ENCODE assay signal across 8 mouse cellular contexts in genomic region chr9:115308941-115309380, GRCm38 (mm10). TPM values are rescaled to one million over a fixed set of nuclear protein-coding genes. Genes with fewer than 3 reads are reported as not detected.
DNase-seq lines count a peak whose midpoint lies in the region; ATAC-seq and TF ChIP-seq lines count a peak whose summit lies in the region.

No protein-coding gene starts in this region.

- H3K4me3 ChIP-seq in kidney, adult 2 months (ENCODE audit: insufficient read depth, low read depth, low read length) = peak overlapping the region; percentile 93
- peak overlapping the region; percentile 99 for H3K4me3 ChIP-seq in forebrain, embryonic 10.5 days
- H3K4me3 ChIP-seq in limb, embryonic 10.5 days = peak overlapping the region; percentile 98
- H3K4me3 ChIP-seq in midbrain, embryonic 11.5 days (ENCODE audit: low read depth, low read length) = peak overlapping the region; percentile 93

- no peak for TF ChIP-seq POLR2A in kidney, adult 2 months (IDR thresholded peaks at IDR 0.05; ENCODE audit: low read depth, low read length)

- H3K36me3 ChIP-seq in kidney, adult 2 months (ENCODE audit: control insufficient read depth, insufficient read depth, low read length) = no peaks in the 10 kb centered on the region
- H3K36me3 ChIP-seq in forebrain, embryonic 10.5 days (replicated peaks) = no peaks in the 10 kb centered on the region
- H3K36me3 ChIP-seq in limb, embryonic 10.5 days = no peaks in the 10 kb centered on the region
- no peaks in the 10 kb centered on the region for H3K36me3 ChIP-seq in midbrain, embryonic 11.5 days (ENCODE audit: control insufficient read depth, insufficient read depth, low read length)

- H3K27ac ChIP-seq in kidney, adult 2 months (ENCODE audit: insufficient read depth, low read depth, low read length) = peak overlapping the region; percentile 97
- peak overlapping the region; percentile 99 for H3K27ac ChIP-seq in forebrain, embryonic 10.5 days
- peak overlapping the region; percentile 99 for H3K27ac ChIP-seq in limb, embryonic 10.5 days
- peak overlapping the region; percentile 91 for H3K27ac ChIP-seq in midbrain, embryonic 11.5 days (ENCODE audit: low read depth, low read length)

- H3K4me2 ChIP-seq in midbrain, embryonic 11.5 days = peak overlapping the region; percentile 48

- DNase-seq in kidney, adult 2 months = peak; percentile 33
- no peak for DNase-seq in kidney, adult 8-10 months
- DNase-seq in Muller cell, postnatal 12 days (ENCODE audit: inconsistent ontology term) = peak; percentile 38
- peak; percentile 37 for DNase-seq in forebrain, embryonic 10.5 days (ENCODE audit: extremely low spot score, low spot score)
- no peak for DNase-seq in limb, embryonic 10.5 days (ENCODE audit: low spot score)
- DNase-seq in midbrain, embryonic 11.5 days (ENCODE audit: low spot score, missing footprints) = peak; percentile 98
- DNase-seq in yolk sac, embryonic 10.5 days (ENCODE audit: low spot score) = peak; percentile 54
- no peak for DNase-seq in gastrocnemius, adult 8-10 months (ENCODE audit: low spot score in 2 of 2)

- no peaks in the 10 kb centered on the region for H3K27me3 ChIP-seq in kidney, adult 2 months (replicated peaks; ENCODE audit: control insufficient read depth, insufficient read depth, low read length)
- no peaks in the 10 kb centered on the region for H3K27me3 ChIP-seq in forebrain, embryonic 10.5 days (ENCODE audit: poor library complexity, severe bottlenecking)
- H3K27me3 ChIP-seq in limb, embryonic 10.5 days (ENCODE audit: low read depth, poor library complexity, severe bottlenecking) = no peaks in the 10 kb centered on the region
- no peaks in the 10 kb centered on the region for H3K27me3 ChIP-seq in midbrain, embryonic 11.5 days (ENCODE audit: control insufficient read depth, insufficient read depth, low read length)

- H3K9me3 ChIP-seq in forebrain, embryonic 10.5 days = no peaks in the 10 kb centered on the region
- no peaks in the 10 kb centered on the region for H3K9me3 ChIP-seq in limb, embryonic 10.5 days (replicated peaks)
- H3K9me3 ChIP-seq in midbrain, embryonic 11.5 days (ENCODE audit: control insufficient read depth, low read length) = no peaks in the 10 kb centered on the region

- TF ChIP-seq CTCF in kidney, adult 2 months (conservative IDR thresholded peaks at IDR 0.05; ENCODE audit: insufficient read depth, insufficient read length, low read depth, low read length) = no peak

- peaks cover 9% of the 10 kb centered on the region; the same call in 1 of the 2 replicates for H3K4me1 ChIP-seq in kidney, adult 2 months (ENCODE audit: control insufficient read depth, insufficient read depth, low read length)
- peaks cover 50% of the 10 kb centered on the region for H3K4me1 ChIP-seq in forebrain, embryonic 10.5 days
- H3K4me1 ChIP-seq in limb, embryonic 10.5 days = peaks cover 36% of the 10 kb centered on the region
- H3K4me1 ChIP-seq in midbrain, embryonic 11.5 days (ENCODE audit: control insufficient read depth, insufficient read depth, low read length) = peaks cover 28% of the 10 kb centered on the region

- no peak for ATAC-seq in midbrain, embryonic 11.5 days (ENCODE audit: low FRiP score)

- peak overlapping the region; percentile 97 for H3K9ac ChIP-seq in midbrain, embryonic 11.5 days (ENCODE audit: low read length)

- 1% methylated on average over 18 of the region's 18 CpGs for WGBS in kidney, adult 2 months
- WGBS in forebrain, embryonic 10.5 days = under 1% methylated on average over 18 of the region's 18 CpGs
- WGBS in limb, embryonic 10.5 days = under 1% methylated on average over 18 of the region's 18 CpGs
- WGBS in midbrain, embryonic 11.5 days = under 1% methylated on average over 18 of the region's 18 CpGs

RNA-seq across cellular contexts. Expression of gene Stt3b, which starts 1.3 kb away (rescaled TPM):
- polyA plus RNA-seq in kidney, adult 2 months (2012; rRNA removed) = 45.9 and 48.9 TPM in 2 replicates
- 85.5 and 86.8 TPM in 2 replicates for polyA plus RNA-seq in forebrain, embryonic 10.5 days (2016; fragmentation: Nextera tagmentation; extraction: Ambion mirVana)
- 102 and 105 TPM in 2 replicates for polyA plus RNA-seq in limb, embryonic 10.5 days (2016; fragmentation: Nextera tagmentation; extraction: Ambion mirVana)
- polyA plus RNA-seq in midbrain, embryonic 11.5 days (2014; fragmentation: Nextera tagmentation; extraction: Ambion mirVana) = 107 and 112 TPM in 2 replicates
- 10 to 100 TPM; 73.5 to 85.0 (median 80.5) TPM for total RNA-seq in gastrocnemius, adult 8-10 months (2022)

Comparison
In these comparisons a context has a peak if more than half of its experiments do, and no peak if none do; other contexts are left out.
1. DNase-seq: peak in kidney, adult 2 months (single experiment), Muller cell, postnatal 12 days (single experiment), forebrain, embryonic 10.5 days (single experiment), midbrain, embryonic 11.5 days (single experiment) and yolk sac, embryonic 10.5 days (single experiment); none in kidney, adult 8-10 months (0 of 2), limb, embryonic 10.5 days (single experiment) and gastrocnemius, adult 8-10 months (0 of 2).
2. Peak in every context shown above with its lines, with median percentiles within 50 percentile points of each other: H3K27ac ChIP-seq and H3K4me3 ChIP-seq.